ENCODE assay signal across 26 mouse cellular contexts in genomic region chr6:72316044-72316443, GRCm38 (mm10). TPM values are rescaled to one million over a fixed set of nuclear protein-coding genes. Genes with fewer than 3 reads are reported as not detected.
DNase-seq lines count a peak whose midpoint lies in the region; ATAC-seq lines count a peak whose summit lies in the region.
"Had no signal": no experiment of that assay in that cellular context is flagged by ENCODE, and none has a peak within 500 bp of the region (broad histone marks: within the 10 kb centered on the region; RNA-seq: fewer than 3 reads in every experiment).

No protein-coding gene starts in this region.

- peaks cover 46% of the 10 kb centered on the region for H3K4me1 ChIP-seq in heart, embryonic 12.5 days (replicated peaks)
- peaks cover 98% of the 10 kb centered on the region for H3K4me1 ChIP-seq in megakaryocyte, embryonic 14.5 days
- H3K4me1 ChIP-seq in embryonic facial prominence, embryonic 14.5 days (ENCODE audit: control insufficient read depth, insufficient read depth, low read length), result no peaks in the 10 kb centered on the region
- no peaks in the 10 kb centered on the region for H3K4me1 ChIP-seq in hindbrain, embryonic 12.5 days
- H3K4me1 ChIP-seq: midbrain, embryonic 10.5 days; neural tube, embryonic 12.5 days had no signal

- no peak overlapping the region for H3K4me3 ChIP-seq in heart, embryonic 12.5 days
- H3K4me3 ChIP-seq in megakaryocyte, embryonic 14.5 days (replicated peaks), result peak overlapping the region; percentile 51
- no peak overlapping the region for H3K4me3 ChIP-seq in embryonic facial prominence, embryonic 14.5 days (ENCODE audit: low read depth, low read length)
- H3K4me3 ChIP-seq in hindbrain, embryonic 12.5 days, result no peak overlapping the region
- H3K4me3 ChIP-seq: left cerebral cortex, adult 2 months; liver, embryonic 15.5 days; midbrain, embryonic 10.5 days; neural tube, embryonic 12.5 days had no signal

- H3K9me3 ChIP-seq in heart, embryonic 12.5 days (replicated peaks), result no peaks in the 10 kb centered on the region
- H3K9me3 ChIP-seq in megakaryocyte, embryonic 14.5 days, result no peaks in the 10 kb centered on the region
- no peaks in the 10 kb centered on the region for H3K9me3 ChIP-seq in embryonic facial prominence, embryonic 14.5 days (ENCODE audit: control insufficient read depth, low read length)
- no peaks in the 10 kb centered on the region for H3K9me3 ChIP-seq in hindbrain, embryonic 12.5 days (replicated peaks)
- H3K9me3 ChIP-seq: liver, embryonic 15.5 days; midbrain, embryonic 10.5 days; neural tube, embryonic 12.5 days had no signal

- H3K27ac ChIP-seq in heart, embryonic 12.5 days (ENCODE audit: poor library complexity, severe bottlenecking), result peak overlapping the region; percentile 68
- no peak overlapping the region for H3K27ac ChIP-seq in embryonic facial prominence, embryonic 14.5 days (replicated peaks; ENCODE audit: low read depth, low read length)
- H3K27ac ChIP-seq in hindbrain, embryonic 12.5 days, result no peak overlapping the region
- H3K27ac ChIP-seq: left cerebral cortex, adult 2 months; liver, embryonic 15.5 days; midbrain, embryonic 10.5 days; neural tube, embryonic 12.5 days had no signal

- no peak for DNase-seq in heart, postnatal 25 days (ENCODE audit: low spot score)
- DNase-seq in embryonic facial prominence, embryonic 14.5 days (ENCODE audit: low spot score), result peak; percentile 39
- peak; percentile 69 for DNase-seq in lung, postnatal 36 days
- no peak for DNase-seq in right cerebral cortex, postnatal 4 days
- DNase-seq: adrenal gland, postnatal 36 days; cerebellum, adult 8-10 months; gastrocnemius, postnatal 14 days; heart, postnatal 36 days; kidney, adult 2 months; kidney, postnatal 14 days; right cerebral cortex, postnatal 14 days; thymus, postnatal 25 days had no signal

- ATAC-seq in heart, embryonic 12.5 days (ENCODE audit: insufficient number of reproducible peaks, low FRiP score), result peak; percentile 60; the same call in 1 of the 2 replicates
- no peak for ATAC-seq in megakaryocyte, adult 5-6 weeks (ENCODE audit: poor library complexity, severe bottlenecking)
- no peak for ATAC-seq in embryonic facial prominence, embryonic 14.5 days (ENCODE audit: low read depth)
- ATAC-seq in hindbrain, embryonic 12.5 days (ENCODE audit: low FRiP score), result no peak

- no peak overlapping the region for H3K4me2 ChIP-seq in heart, embryonic 12.5 days
- no peak overlapping the region for H3K4me2 ChIP-seq in embryonic facial prominence, embryonic 14.5 days (ENCODE audit: low read depth, low read length)
- H3K4me2 ChIP-seq in hindbrain, embryonic 12.5 days (replicated peaks), result no peak overlapping the region
- H3K4me2 ChIP-seq: liver, embryonic 15.5 days; neural tube, embryonic 12.5 days had no signal

- intact Hi-C loops in heart, postnatal 25 days (cut with DNase I), result no loop called here

- no peak overlapping the region for H3K9ac ChIP-seq in heart, embryonic 12.5 days
- H3K9ac ChIP-seq in embryonic facial prominence, embryonic 14.5 days (ENCODE audit: low read depth, low read length), result no peak overlapping the region
- H3K9ac ChIP-seq in hindbrain, embryonic 12.5 days, result no peak overlapping the region
- H3K9ac ChIP-seq: liver, embryonic 15.5 days; neural tube, embryonic 12.5 days had no signal

- 18% methylated on average over 1 of the region's 1 CpGs for WGBS in heart, embryonic 12.5 days
- WGBS in embryonic facial prominence, embryonic 14.5 days, result 63% methylated on average over 1 of the region's 1 CpGs
- 85% methylated on average over 1 of the region's 1 CpGs for WGBS in hindbrain, embryonic 12.5 days

- H3K36me3 ChIP-seq in heart, embryonic 12.5 days, result peaks cover 48% of the 10 kb centered on the region
- peaks cover 93% of the 10 kb centered on the region for H3K36me3 ChIP-seq in megakaryocyte, embryonic 14.5 days (replicated peaks; ENCODE audit: low read length)
- peaks cover 61% of the 10 kb centered on the region for H3K36me3 ChIP-seq in embryonic facial prominence, embryonic 14.5 days (ENCODE audit: control insufficient read depth, insufficient read depth, low read length)
- H3K36me3 ChIP-seq in hindbrain, embryonic 12.5 days, result peaks cover 69% of the 10 kb centered on the region

- no peaks in the 10 kb centered on the region for H3K27me3 ChIP-seq in heart, embryonic 12.5 days (replicated peaks)
- no peaks in the 10 kb centered on the region for H3K27me3 ChIP-seq in megakaryocyte, embryonic 14.5 days (replicated peaks)
- no peaks in the 10 kb centered on the region for H3K27me3 ChIP-seq in embryonic facial prominence, embryonic 14.5 days (replicated peaks; ENCODE audit: control insufficient read depth, insufficient read depth, low read length)
- H3K27me3 ChIP-seq in hindbrain, embryonic 12.5 days, result no peaks in the 10 kb centered on the region
- H3K27me3 ChIP-seq: liver, embryonic 15.5 days; neural tube, embryonic 12.5 days had no signal

RNA-seq across cellular contexts. Expression of gene Sftpb, which starts 11.6 kb away (rescaled TPM):
- polyA plus RNA-seq in heart, embryonic 12.5 days (2016; fragmentation: Nextera tagmentation; extraction: Ambion mirVana), result not detected in 2 replicates
- under 1 TPM in 1 of 2 experiments, not detected in 1; 0.45 TPM for total RNA-seq in heart, postnatal 25 days (2021)
- polyA plus RNA-seq in megakaryocyte, embryonic 14.5 days (2012; ENCODE audit: insufficient read depth, low replicate concordance), result 2.7 and 3.5 TPM in 2 replicates
- 0.60 TPM in 1 of 2 replicates, not detected in the other for total RNA-seq in megakaryocyte, adult 5-6 weeks (2015)
- not detected in 2 replicates for total RNA-seq in megakaryocyte, adult 5-6 weeks (2017)
- polyA plus RNA-seq in embryonic facial prominence, embryonic 14.5 days (2014; fragmentation: Nextera tagmentation; extraction: Ambion mirVana), result not detected in 2 replicates
- polyA plus RNA-seq in hindbrain, embryonic 12.5 days (2016; fragmentation: Nextera tagmentation; extraction: Ambion mirVana), result not detected in 2 replicates
- total RNA-seq: adrenal gland, postnatal 36 days; gastrocnemius, postnatal 14 days; heart, postnatal 36 days; layer of hippocampus, adult 8-10 months; left cerebral cortex, adult 2 months; monocyte, adult 5-6 weeks had no signal
- polyA plus RNA-seq: cortical plate, adult 2 months; forebrain, embryonic 11.5 days; frontal cortex, adult 2 months; kidney, adult 2 months; limb, embryonic 11.5 days; liver, embryonic 15.5 days; midbrain, embryonic 10.5 days; neural tube, embryonic 12.5 days had no signal

RNA-seq across cellular contexts. Expression of gene Usp39, which starts 28.9 kb away (rescaled TPM):
- polyA plus RNA-seq in heart, embryonic 12.5 days (2016; fragmentation: Nextera tagmentation; extraction: Ambion mirVana), result 36.0 and 39.7 TPM in 2 replicates
- 10 to 100 TPM; 15.7 to 16.6 TPM for total RNA-seq in heart, postnatal 25 days (2021)
- polyA plus RNA-seq in megakaryocyte, embryonic 14.5 days (2012; ENCODE audit: insufficient read depth, low replicate concordance), result 6.4 and 27.8 TPM in 2 replicates
- 36.8 and 42.1 TPM in 2 replicates for total RNA-seq in megakaryocyte, adult 5-6 weeks (2015)
- total RNA-seq in megakaryocyte, adult 5-6 weeks (2017), result 71.7 and 77.1 TPM in 2 replicates
- 46.6 and 50.7 TPM in 2 replicates for polyA plus RNA-seq in embryonic facial prominence, embryonic 14.5 days (2014; fragmentation: Nextera tagmentation; extraction: Ambion mirVana)
- polyA plus RNA-seq in hindbrain, embryonic 12.5 days (2016; fragmentation: Nextera tagmentation; extraction: Ambion mirVana), result 56.4 and 57.9 TPM in 2 replicates

RNA-seq across cellular contexts. Expression of gene 0610030E20Rik, which starts 31.1 kb away (rescaled TPM):
- 17.2 and 19.9 TPM in 2 replicates for polyA plus RNA-seq in heart, embryonic 12.5 days (2016; fragmentation: Nextera tagmentation; extraction: Ambion mirVana)
- 10 to 100 TPM in 1 of 2 experiments, 1 to 10 TPM in 1; 9.4 to 10.1 TPM for total RNA-seq in heart, postnatal 25 days (2021)
- polyA plus RNA-seq in megakaryocyte, embryonic 14.5 days (2012; ENCODE audit: insufficient read depth, low replicate concordance), result 3.9 and 10.7 TPM in 2 replicates
- 34.0 and 40.5 TPM in 2 replicates for total RNA-seq in megakaryocyte, adult 5-6 weeks (2015)
- total RNA-seq in megakaryocyte, adult 5-6 weeks (2017), result 26.7 and 30.7 TPM in 2 replicates
- polyA plus RNA-seq in embryonic facial prominence, embryonic 14.5 days (2014; fragmentation: Nextera tagmentation; extraction: Ambion mirVana), result 19.6 and 25.0 TPM in 2 replicates
- 26.1 and 28.2 TPM in 2 replicates for polyA plus RNA-seq in hindbrain, embryonic 12.5 days (2016; fragmentation: Nextera tagmentation; extraction: Ambion mirVana)

RNA-seq across cellular contexts. Expression of gene Tmem150a, which starts 39.2 kb away (rescaled TPM):
- 13.3 and 13.5 TPM in 2 replicates for polyA plus RNA-seq in heart, embryonic 12.5 days (2016; fragmentation: Nextera tagmentation; extraction: Ambion mirVana)
- 10 to 100 TPM; 18.0 to 21.1 TPM for total RNA-seq in heart, postnatal 25 days (2021)
- 48.1 and 129 TPM in 2 replicates for polyA plus RNA-seq in megakaryocyte, embryonic 14.5 days (2012; ENCODE audit: insufficient read depth, low replicate concordance)
- total RNA-seq in megakaryocyte, adult 5-6 weeks (2015), result 0.20 and 2.3 TPM in 2 replicates
- total RNA-seq in megakaryocyte, adult 5-6 weeks (2017), result 0.26 and 0.45 TPM in 2 replicates
- polyA plus RNA-seq in embryonic facial prominence, embryonic 14.5 days (2014; fragmentation: Nextera tagmentation; extraction: Ambion mirVana), result 16.3 and 17.6 TPM in 2 replicates
- polyA plus RNA-seq in hindbrain, embryonic 12.5 days (2016; fragmentation: Nextera tagmentation; extraction: Ambion mirVana), result 8.5 and 10.0 TPM in 2 replicates
- total RNA-seq: monocyte, adult 5-6 weeks had no signal

RNA-seq across cellular contexts. Expression of gene Rnf181, which starts 50.7 kb away (rescaled TPM):
- 90.0 and 92.9 TPM in 2 replicates for polyA plus RNA-seq in heart, embryonic 12.5 days (2016; fragmentation: Nextera tagmentation; extraction: Ambion mirVana)
- 10 to 100 TPM; 33.9 to 41.2 TPM for total RNA-seq in heart, postnatal 25 days (2021)
- polyA plus RNA-seq in megakaryocyte, embryonic 14.5 days (2012; ENCODE audit: insufficient read depth, low replicate concordance), result 64.6 and 113 TPM in 2 replicates
- 69.3 and 70.0 TPM in 2 replicates for total RNA-seq in megakaryocyte, adult 5-6 weeks (2015)
- total RNA-seq in megakaryocyte, adult 5-6 weeks (2017), result 49.5 and 52.1 TPM in 2 replicates
- polyA plus RNA-seq in embryonic facial prominence, embryonic 14.5 days (2014; fragmentation: Nextera tagmentation; extraction: Ambion mirVana), result 79.9 and 81.1 TPM in 2 replicates
- polyA plus RNA-seq in hindbrain, embryonic 12.5 days (2016; fragmentation: Nextera tagmentation; extraction: Ambion mirVana), result 95.0 and 98.3 TPM in 2 replicates

Comparison
In these comparisons a context has a peak if more than half of its experiments do, and no peak if none do; other contexts are left out.
1. DNase-seq: peak in embryonic facial prominence, embryonic 14.5 days (single experiment) and lung, postnatal 36 days (single experiment); none in heart, postnatal 25 days (single experiment) and right cerebral cortex, postnatal 4 days (single experiment).